34 mouse cellular contexts compared by ENCODE assay signal in the genomic region with DNA sequence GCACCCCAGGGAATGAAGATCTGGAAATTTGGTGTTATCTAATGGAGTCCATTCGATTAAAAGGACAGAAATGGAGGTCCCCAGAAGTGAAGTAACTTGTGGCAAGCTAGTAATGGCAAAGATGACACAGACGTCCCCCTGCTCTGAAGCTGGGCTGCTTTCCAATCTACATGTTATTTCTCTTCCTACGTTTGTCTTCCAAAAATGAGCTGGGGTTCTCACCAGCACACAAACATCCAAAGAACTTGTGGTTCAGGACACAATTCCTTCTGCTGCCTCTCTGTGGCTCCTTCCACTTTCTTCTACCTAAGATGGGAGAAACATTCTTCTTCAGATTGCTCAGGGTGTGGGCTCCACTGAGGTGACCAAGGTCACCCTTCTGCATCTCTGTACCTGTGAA.
"Had no signal": no experiment of that assay in that cellular context is flagged by ENCODE, and none has a peak within 500 bp of the region (broad histone marks: within the 10 kb centered on the region; RNA-seq: fewer than 3 reads in every experiment).

No protein-coding gene starts in this region.

- H3K36me3 ChIP-seq: heart, embryonic 12.5 days; heart, embryonic 13.5 days; heart, embryonic 15.5 days; hindbrain, embryonic 10.5 days; hindbrain, embryonic 12.5 days; hindbrain, embryonic 13.5 days; hindbrain, embryonic 15.5 days; intestine, embryonic 15.5 days; kidney, embryonic 15.5 days had no signal

- H3K27me3 ChIP-seq: heart, embryonic 12.5 days; heart, embryonic 13.5 days; heart, embryonic 15.5 days; hindbrain, embryonic 12.5 days; hindbrain, embryonic 13.5 days; hindbrain, embryonic 15.5 days; intestine, embryonic 15.5 days; kidney, embryonic 15.5 days had no signal

- H3K9me3 ChIP-seq: heart, embryonic 13.5 days; heart, embryonic 15.5 days; hindbrain, embryonic 10.5 days; hindbrain, embryonic 12.5 days; hindbrain, embryonic 13.5 days; hindbrain, embryonic 15.5 days; intestine, embryonic 15.5 days; kidney, embryonic 15.5 days had no signal

- ATAC-seq: hindbrain, embryonic 16.5 days; hindbrain, postnatal 0 days; inflammation-experienced regulatory T-cells, adult 6 months; intestine, embryonic 15.5 days; intestine, embryonic 16.5 days; intestine, postnatal 0 days had no signal

- DNase-seq: heart, postnatal 10 days; heart, postnatal 14 days; heart, postnatal 36 days; heart, postnatal 4 days; kidney, adult 11 months; kidney, adult 18-20 months; kidney, adult 2 months; kidney, adult 8-10 months; kidney, adult 9 months; kidney, postnatal 10 days; kidney, postnatal 14 days; kidney, postnatal 25 days; kidney, postnatal 36 days; kidney, postnatal 4 days; layer of hippocampus, adult 9-11 months; layer of hippocampus, postnatal 36 days had no signal

- H3K4me3 ChIP-seq: heart, embryonic 12.5 days; heart, embryonic 13.5 days; heart, embryonic 15.5 days; hindbrain, embryonic 10.5 days; hindbrain, embryonic 12.5 days; hindbrain, embryonic 13.5 days; hindbrain, embryonic 15.5 days; intestine, embryonic 15.5 days; kidney, embryonic 15.5 days; layer of hippocampus, adult 2 months; left cerebral cortex, adult 2 months had no signal

- H3K27ac ChIP-seq: heart, embryonic 13.5 days; heart, embryonic 15.5 days; hindbrain, embryonic 10.5 days; hindbrain, embryonic 12.5 days; hindbrain, embryonic 13.5 days; hindbrain, embryonic 14.5 days; hindbrain, embryonic 15.5 days; hindbrain, postnatal 0 days; intestine, embryonic 15.5 days; kidney, embryonic 15.5 days; kidney, postnatal 0 days; layer of hippocampus, adult 2 months; left cerebral cortex, adult 2 months had no signal

- H3K4me1 ChIP-seq: heart, embryonic 12.5 days; heart, embryonic 13.5 days; heart, embryonic 15.5 days; hindbrain, embryonic 10.5 days; hindbrain, embryonic 12.5 days; hindbrain, embryonic 15.5 days; intestine, embryonic 15.5 days; kidney, embryonic 15.5 days had no signal
